Mouse (Mus musculus) embryo, embryonic 9.5 days (tissue): Measurements from ENCODE around the gene Zdhhc17.

Experiments
- DNase-seq: peaks from one replicate; pipeline ENCODE4 v3.0.0-alpha.2; 2017; ENCODE audit errors: extremely low spot score

The Zdhhc17 gene

DNA sequence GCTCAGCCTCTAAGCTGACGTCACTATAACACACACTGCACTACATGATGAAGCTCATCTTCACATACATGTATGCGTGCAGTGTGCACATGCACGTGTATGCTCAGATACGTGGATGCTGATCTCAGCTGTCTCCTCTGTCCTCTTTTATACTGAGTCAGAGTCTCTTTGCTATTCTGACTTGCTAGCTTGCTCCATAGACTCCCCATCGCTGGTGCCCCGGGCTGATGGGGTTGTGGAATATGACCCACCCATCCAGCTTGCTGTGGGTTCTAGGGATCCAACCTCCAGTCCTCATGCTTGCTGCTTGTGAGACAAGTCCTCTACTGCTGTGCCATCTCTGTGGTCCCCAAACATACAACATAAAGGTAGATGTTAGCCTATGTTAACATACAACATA is 51.1 kb downstream of the Zdhhc17 start:
- no peak for DNase-seq

DNA sequence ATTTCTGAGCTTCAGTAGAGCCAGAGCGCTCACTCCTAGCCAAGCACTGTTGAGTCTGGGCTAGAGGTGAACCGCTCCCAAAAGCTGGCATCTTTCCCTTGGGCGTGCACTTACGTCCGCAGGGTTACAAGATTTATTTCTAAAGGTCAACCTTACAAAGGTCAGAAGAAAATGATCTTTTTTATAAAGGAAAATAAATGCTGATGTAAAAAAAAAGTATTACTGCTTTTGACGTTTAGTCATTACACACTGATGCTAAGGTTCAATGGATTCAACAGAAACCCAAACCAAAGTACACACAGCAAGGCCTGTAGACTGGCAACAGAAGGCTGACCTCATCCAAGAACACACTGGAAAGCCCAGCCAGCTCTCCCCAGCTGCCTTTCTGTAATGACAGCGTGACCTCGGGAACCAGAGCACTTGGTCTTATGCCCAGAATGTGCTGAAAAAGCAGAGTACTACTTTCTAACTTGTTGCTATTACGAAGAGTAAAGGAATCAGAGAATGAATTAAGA is 56.9 kb downstream of the Zdhhc17 start:
- no peak for DNase-seq

DNA sequence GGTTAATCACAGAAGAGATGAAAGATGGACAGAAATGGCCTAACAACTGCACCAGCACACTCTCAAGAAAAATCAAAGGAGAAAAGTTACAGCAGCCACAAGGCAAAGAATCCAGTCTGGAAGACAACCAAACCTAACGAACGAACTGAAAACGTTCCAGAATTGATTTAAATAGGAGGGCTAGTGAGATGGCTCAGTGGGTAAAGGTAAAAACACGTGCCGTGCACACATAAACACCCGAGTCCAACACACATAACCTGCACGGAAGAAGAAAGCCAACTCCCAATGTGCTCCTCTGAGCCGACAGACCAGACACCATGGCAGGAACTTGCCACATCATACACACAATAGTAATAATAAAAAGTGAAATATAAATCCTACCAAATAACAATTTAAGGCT is 57.7 kb downstream of the Zdhhc17 start:
- no peak for DNase-seq

DNA sequence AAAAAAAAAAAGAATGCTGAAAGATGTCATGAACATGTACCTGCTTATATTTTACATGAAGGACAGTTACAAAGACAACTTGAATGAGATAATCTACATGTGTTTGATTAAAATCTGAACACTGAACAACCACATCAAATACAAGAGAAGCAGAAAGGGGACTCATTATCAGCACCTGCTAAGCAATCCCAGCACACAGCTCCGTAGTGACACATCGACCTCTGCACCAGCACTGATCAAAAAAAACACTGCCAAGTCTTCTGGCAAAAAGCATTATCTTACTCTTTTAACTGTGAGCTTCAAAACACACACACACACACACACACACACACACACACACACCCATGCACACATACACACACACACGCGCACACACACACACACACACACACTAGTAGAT is 58.2 kb downstream of the Zdhhc17 start:
- no peak for DNase-seq

DNA sequence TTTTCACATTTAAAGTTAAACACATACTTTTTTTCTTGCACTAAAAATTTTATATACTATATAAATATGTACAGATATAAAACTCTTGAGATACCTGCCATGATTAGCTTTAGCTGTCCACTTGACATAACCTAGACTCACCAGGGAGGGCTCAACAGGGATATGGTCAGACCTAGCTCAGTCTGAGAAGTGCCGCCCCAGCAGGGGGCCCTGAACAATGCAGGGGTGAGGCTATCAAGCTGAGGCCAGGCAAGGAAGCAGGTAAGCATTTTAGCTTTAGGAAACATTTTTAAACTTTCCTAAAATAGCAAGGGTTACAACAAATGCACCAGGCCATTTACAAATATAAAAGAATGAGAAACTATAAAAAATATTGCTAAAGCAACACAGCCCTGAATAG is 58.8 kb downstream of the Zdhhc17 start:
- no peak for DNase-seq

DNA sequence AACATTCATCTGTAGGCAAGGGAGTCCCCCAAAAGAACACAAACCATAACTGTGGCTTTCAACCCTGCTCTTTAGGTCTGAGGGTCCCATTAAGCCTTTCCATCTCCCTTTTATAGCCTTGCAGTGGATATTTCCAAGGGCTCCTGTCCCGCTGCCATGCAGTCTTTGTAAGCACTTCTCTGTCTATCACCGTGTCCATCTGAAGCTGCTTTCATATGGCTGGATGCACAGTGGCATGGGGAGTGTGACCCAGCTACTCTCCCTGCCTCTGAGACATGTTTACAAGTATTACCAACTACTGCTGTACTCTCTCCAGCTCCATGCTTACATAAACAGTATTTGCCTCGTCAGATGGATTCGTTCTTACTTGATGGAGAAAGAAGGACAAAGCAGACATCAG is 62.4 kb downstream of the Zdhhc17 start:
- no peak for DNase-seq

DNA sequence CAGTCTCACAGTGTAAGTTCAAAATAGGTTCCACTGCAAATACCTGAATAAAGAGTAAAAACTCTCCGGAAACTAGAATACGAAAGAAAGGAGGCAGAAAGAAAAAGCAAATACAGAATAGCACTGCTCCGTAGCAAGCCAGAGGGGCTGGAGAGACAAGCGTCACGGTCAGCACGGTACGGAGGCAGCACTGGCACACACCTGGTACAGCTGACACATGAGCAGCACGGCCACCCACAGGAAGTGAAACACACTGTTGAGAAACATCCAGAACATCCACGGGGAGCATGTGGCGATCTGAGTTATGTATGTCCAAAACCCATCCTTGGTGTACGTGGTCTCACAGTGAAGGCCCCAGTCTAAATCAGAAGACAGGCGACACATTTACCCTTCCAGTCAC is 64.0 kb downstream of the Zdhhc17 start:
- DNase-seq, result no peak

DNA sequence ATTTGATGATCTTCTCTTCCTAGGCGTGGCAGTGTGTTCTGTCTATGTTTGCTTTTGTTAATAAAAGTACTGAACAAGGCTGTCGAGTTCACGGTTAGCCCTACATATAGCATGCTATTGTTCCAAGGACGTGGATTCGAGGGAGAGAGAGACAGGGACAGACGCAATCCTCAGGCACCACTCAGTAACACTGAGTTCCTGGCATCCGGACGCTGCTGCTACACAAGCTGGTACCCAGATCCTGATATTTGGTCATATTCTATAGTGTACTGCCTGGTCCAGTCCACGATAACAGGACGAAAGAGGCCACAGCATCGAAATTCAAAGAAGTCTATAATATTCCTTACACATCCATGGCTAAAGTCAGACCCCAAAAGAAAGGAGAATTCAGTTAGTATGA is 65.8 kb downstream of the Zdhhc17 start:
- no peak for DNase-seq

DNA sequence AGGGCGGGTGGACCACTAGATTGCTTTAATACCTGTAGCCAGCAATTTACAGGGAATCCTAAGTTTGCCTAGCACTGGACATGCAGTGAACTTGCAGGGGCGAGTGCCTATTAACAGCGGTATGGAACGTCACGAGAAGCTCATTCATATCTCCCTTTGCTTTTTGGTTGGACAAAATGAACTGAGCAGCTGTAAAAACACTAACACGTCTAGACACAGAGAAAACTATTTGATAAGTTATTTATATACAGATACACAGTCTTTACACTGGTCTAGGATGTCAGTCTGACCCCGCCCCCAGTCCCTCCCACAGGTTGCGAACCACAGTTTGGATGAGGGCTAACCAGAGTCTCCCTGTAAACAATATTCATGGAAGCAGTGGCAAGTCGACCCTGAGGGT is 67.1 kb downstream of the Zdhhc17 start:
- DNase-seq, result no peak

DNA sequence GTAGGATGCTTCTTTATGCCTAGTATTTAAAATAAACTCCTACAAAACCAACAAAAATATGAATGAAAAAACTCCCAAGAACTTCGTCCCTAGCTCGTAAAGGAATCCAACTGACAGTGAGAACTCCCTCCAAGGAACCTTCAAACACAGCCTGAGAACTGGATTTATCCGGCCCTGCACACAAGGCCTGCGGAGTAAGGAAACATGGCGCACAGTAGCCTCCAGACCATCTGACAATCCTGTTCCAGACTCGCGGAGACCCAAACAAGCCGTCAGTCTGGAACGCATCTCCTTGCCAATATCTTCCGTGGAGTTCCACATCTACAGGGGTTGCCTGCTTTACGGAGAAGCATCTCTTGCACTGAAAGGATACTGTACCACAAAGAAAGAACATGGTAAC is 68.0 kb downstream of the Zdhhc17 start:
- DNase-seq, result no peak

DNA sequence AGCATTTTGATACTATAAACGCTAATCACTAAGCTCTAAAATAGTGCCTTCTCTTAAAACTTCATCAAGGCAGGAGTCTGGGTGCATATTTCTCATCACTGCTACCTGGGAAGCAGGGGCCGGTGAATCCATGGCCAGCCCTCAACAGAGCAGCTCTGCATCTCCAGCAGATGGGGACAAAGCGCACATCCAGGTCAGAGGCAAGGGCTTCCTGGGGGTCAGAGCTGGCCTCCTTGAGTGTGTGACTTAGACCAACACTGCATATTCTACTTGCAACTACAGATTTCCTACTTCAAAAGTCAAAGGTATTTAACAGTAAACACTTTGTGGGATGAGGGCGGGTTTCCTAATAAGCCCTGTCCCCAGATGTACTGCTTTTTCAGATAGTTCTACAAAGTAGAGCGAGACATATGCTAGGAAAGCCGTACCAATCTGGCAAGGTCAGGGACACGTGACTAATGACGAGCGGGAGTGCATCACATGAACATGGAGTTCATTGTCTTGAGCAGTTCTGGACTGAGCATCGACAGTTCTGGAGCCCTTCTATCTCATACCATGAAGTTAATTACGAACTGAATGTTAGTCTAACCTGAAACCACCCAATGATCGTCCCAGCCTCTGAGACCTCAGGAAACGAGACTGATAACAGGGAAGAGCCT is 69.1 kb downstream of the Zdhhc17 start:
- DNase-seq, result no peak

DNA sequence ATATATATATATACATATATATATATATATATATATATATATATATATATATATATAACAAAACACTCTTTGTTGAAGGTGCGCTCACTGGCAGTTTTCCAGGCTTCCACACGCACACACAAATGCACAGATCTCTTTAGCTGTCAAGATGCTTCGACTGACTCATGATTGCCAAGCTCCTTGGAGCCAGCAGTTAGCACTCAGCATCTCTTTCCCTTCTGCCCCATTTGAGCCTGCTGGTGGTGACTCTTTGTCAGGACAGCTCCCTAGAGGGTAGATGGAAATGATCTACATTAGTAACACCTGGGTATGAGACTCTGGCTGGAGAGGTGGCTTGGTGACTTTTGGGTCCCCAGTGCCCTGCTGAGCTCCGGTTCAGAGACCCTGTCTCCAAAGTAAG is 70.2 kb downstream of the Zdhhc17 start:
- DNase-seq, result no peak

DNA sequence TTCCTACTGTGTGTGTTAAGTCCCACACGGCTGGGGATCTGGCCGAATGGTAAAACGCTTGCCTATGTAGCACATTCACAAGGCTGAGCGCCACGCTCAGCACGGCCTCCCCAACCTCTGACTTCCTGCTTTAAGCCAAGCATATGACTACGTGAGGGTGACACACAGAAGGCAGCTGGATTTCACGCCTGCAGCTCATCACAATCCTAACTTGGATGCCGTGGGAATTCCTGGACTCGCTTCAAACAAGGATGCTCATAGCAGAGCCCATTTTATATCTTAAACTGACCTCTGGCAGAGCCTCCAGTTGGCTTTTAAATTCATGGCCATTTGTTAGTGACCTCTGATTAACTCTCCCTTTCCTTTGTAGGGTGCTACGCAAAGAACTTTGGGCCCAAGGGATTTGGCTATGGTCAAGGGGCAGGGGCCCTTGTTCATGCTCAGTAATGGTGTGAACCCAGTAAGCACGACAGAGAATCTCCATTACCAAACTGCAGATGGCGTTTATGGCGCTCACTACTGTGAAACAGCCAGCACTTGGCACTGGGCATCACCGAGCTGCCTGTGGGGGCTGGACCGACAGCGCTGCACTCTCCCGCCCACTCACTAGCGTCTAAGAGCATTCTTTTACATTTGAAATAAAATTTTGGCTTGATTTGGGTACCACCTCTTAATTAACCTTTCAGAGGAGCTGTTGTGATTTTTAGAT is 70.9 kb downstream of the Zdhhc17 start:
- DNase-seq, result no peak

DNA sequence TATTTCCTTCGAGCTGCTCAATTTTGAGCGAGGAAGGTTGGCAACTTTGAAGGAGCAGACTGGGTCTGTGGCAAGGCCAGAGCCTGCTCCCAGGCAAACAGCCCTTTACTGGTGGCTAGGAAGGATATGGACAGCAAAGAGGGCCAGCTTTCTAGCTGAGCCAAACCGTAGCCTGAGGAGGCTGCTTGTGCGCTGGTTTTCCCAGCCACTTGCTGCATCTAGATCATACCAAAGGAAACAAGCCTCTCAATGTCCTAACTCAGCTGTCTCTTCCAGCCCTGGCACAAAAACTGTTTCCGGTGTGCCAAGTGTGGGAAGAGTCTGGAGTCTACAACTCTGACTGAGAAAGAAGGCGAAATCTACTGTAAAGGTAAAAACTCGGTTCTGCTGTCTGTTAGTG is 71.6 kb downstream of the Zdhhc17 start:
- DNase-seq, result no peak

DNA sequence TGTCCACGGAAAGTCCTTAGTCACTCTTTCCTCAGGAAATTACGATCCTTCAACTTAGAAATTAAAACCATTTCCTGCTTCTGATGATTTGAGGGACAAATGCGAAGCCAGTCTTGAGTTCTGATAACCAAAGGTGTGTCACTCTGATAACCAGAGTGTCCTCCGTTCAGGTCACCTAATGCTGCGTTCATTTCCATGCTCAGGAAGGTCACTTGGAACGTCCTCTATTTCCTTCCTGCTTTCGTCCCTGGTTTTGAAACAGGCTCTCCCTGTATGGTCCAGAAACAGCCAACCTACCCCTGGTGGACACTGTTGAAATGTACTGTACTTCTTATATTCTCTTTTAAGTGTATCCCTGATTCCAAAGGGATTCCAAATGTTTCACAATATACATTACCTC is 74.3 kb downstream of the Zdhhc17 start:
- no peak for DNase-seq

DNA sequence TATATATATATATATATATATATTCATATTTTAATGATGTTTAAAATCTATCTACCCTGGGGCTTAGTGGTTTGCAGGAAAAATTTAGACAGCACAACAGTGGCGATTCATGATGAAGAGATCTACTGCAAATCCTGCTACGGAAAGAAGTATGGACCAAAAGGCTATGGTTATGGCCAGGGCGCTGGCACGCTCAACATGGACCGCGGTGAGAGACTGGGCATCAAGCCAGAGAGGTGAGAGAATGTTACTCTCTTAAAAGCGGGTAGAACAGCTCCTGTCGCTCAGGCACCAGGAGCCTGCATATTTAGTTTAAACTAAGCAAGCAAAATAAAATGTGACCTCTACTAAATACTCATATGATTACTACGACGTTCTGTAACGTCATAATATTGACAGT is 74.9 kb downstream of the Zdhhc17 start:
- DNase-seq, result no peak

DNA sequence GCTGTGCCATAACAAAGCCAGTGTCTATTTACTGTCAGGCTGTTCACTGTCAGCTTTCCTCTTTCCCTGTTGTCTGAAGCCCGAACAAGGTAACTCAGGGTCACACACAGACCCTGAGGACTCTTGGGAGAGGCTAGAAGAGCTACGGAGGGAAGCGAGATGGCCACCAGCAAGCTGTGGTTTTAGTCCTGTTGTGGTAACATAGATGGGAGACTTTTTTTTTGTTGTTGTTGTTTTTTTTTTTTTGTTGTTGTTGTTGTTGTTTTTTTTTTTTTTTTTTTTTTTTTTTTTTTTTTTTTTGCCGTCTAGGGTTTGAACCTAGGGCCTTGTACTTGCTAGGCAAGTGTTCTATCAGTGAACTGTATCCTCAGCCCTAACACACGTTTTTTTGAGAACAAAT is 76.4 kb downstream of the Zdhhc17 start:
- no peak for DNase-seq

DNA sequence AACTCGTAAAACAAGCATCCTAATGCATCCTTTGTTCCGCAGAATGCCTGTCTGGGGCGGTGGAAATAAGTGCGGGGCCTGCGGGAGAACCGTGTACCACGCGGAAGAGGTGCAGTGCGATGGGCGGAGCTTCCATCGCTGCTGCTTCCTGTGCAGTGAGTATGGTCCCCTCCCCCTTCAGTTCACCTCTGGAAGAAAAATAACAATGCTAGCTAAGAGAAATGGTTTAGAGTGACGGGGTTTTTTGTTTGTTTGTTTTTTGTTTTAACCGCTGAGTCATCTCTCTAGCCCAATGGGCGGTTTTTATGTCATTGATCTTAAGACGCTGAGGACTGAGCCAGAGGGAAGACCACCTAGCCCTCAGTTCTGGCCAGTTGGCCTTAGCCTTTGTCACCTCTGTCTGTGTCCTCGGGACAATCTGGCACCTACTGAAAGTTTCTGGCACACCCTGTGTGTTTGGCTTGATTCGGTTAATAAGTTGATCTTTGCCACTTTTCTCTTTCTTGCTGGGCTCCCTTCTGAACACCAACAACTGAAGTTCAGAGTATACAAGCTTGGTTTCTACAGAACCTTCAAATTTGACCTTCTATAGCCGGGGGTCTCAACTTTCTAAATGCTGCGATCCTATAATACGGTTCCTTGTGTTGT is 77.9 kb downstream of the Zdhhc17 start:
- no peak for DNase-seq

DNA sequence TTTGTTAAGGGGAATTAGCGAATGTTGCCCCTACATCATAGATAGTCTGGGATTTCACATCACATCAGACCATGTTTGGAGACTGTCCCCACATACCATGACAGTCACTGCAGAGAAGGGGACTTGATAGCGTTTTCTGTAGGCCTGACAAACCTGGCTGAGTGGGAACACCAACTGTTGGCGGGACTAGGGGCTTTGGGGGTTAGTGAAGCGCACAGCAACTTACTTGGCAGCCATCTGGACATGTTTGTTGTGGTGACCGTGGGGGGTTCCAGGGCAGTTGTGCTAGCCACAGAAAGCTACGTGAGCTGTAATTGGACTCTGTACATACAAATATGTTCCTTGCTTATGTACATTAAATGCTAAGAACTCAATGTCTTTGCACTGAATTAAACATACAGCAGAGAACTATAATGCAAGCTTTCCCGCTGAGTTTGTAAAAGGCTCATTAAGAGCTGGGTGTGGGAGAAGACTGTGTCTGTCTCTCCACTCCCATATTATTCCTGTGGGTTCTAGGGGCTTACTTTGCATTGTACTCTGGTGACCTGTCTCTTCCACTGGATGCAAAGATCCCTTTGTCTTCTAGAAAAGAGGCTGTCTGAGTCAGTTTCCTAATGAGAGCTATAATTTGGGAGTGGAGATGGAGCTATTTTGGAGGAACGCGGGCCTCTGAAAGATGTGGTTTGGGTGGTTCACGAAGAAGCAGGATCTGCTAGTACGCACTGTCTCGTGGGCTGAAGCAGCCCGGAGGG is 78.6 kb downstream of the Zdhhc17 start:
- DNase-seq, result no peak

DNA sequence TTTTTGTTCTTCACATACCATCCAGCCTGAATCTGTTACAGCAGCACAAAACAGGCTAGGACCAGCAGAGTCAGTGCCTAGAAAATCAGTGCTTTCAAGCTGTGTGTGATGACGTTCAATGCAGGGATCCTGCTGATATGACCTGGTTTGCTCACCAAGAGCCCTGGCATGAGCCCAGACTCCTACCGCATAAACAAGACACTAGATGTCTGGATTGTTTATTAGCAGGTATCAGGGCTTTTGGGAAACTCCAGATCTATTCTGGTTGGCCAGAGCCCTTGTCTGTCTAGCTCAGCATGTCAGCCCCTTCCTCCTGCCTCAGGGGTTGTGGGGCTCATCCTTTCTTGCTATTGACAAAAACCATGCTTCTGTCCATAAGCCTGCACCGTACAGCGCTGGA is 80.2 kb downstream of the Zdhhc17 start:
- DNase-seq, result no peak

DNA sequence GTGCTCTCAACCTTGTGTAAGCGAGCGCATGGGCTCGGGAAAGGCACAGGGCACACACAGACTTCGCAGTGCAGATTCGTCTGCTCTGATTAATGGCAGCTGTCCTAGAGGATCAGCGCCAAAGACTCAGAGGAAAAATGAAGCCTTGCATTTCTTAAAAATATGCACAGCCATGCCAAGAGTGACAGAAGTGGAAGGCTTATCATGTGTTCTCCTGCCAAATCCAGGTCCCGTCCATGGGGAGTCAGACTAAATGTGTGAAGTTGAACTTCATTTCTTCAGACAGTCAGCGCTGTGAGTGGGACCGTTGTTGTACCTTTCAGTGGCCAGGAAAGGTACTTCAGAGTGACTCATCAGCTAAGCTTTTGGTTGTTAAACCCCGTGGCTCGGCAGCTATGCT is 82.4 kb downstream of the Zdhhc17 start:
- DNase-seq, result no peak

DNA sequence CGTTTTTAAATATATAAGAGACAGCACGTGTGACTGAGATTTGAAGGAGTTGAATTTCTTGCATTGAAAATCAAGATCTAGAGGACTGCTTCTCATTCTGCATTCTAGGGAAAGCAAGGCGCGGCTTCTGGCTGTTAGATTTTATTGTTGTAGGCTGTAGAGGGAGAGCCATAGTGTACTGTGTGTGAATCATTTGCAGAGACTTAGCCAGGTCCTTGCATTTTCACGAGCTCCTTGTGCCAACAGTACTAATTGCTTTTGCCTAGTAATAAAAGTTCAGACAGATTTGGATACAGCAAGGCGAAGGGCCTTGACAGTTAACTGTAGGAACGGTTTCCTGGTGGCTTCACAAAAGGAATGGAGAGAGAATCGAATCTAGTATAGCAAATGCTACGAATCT is 87.3 kb downstream of the Zdhhc17 start:
- no peak for DNase-seq
